Mouse (Mus musculus) midbrain, embryonic 14.5 days (tissue): ENCODE results near the gene Cmtm5. TPM values are rescaled to one million over a fixed set of nuclear protein-coding genes. Genes with fewer than 3 reads are reported as not detected.

Experiments used
- ATAC-seq: fragments of 200-750 bp; cut with Nextera tagmentation; 2 replicates; pipeline ENCODE4 v1.8.0; 2017; ENCODE audit warnings: moderate number of reproducible peaks, moderate library complexity; ENCODE audit not compliant: low FRiP score, low TSS enrichment
- DNase-seq: peaks from one replicate; pipeline ENCODE4 v3.0.0-alpha.2; 2015
- H3K27ac ChIP-seq: fragments of 300-500 bp; sonication (generic); replicated peaks from 2 replicates; pipeline ENCODE4 v1.5.1; 2014; ENCODE audit warnings: mild to moderate bottlenecking, low read depth, low read length, moderate library complexity
- H3K27me3 ChIP-seq: fragments of 300-500 bp; sonication (generic); 2 replicates; pipeline ENCODE4 v1.6.1; 2014; ENCODE audit warnings: low read length, control low read depth, mixed read lengths; ENCODE audit not compliant: control insufficient read depth, insufficient read depth
- H3K36me3 ChIP-seq: fragments of 300-500 bp; sonication (generic); 2 replicates; pipeline ENCODE4 v1.6.1; 2014; ENCODE audit warnings: low read length, control low read depth; ENCODE audit not compliant: control insufficient read depth, insufficient read depth
- H3K4me1 ChIP-seq: fragments of 300-500 bp; sonication (generic); 2 replicates; pipeline ENCODE4 v1.6.1; 2014; ENCODE audit warnings: mild to moderate bottlenecking, antibody characterized with exemption, low read length, control low read depth; ENCODE audit not compliant: control insufficient read depth, insufficient read depth
- H3K4me2 ChIP-seq: fragments of 300-500 bp; sonication (generic); 2 replicates; pipeline ENCODE4 v1.6.1; 2014; ENCODE audit warnings: mild to moderate bottlenecking, low read length, moderate library complexity
- H3K4me3 ChIP-seq: fragments of 300-500 bp; sonication (generic); replicated peaks from 2 replicates; pipeline ENCODE4 v1.5.1; 2014; ENCODE audit warnings: low read depth, low read length
- H3K9ac ChIP-seq: fragments of 300-500 bp; sonication (generic); replicated peaks from 2 replicates; pipeline ENCODE4 v1.6.1; 2014; ENCODE audit warnings: mild to moderate bottlenecking, low read length, moderate library complexity
- H3K9me3 ChIP-seq: fragments of 300-500 bp; sonication (generic); 2 replicates; pipeline ENCODE4 v1.6.1; 2016; ENCODE audit warnings: low read length, control low read depth, mixed read lengths; ENCODE audit not compliant: control insufficient read depth
- WGBS: fragments of 180-500 bp; shearing (Covaris S2); extraction: QIAGEN DNeasy Blood & Tissue Kit; methylation state at CpG from one replicate; pipeline ENCODE4 v1.1.7; 2014; 5-methylcytosine and 5-hydroxymethylcytosine counted together
- polyA plus RNA-seq: library from polyadenylated mRNA; unstranded; fragments of >200 nt; fragmentation: Nextera tagmentation; extraction: Ambion mirVana; gene quantifications from 2 replicates; pipeline ENCODE4 v1.2.1, GENCODE M21; 2014

The Cmtm5 gene
- polyA plus RNA-seq, 1 experiment from 2014 or later, result 4.2 TPM

DNA sequence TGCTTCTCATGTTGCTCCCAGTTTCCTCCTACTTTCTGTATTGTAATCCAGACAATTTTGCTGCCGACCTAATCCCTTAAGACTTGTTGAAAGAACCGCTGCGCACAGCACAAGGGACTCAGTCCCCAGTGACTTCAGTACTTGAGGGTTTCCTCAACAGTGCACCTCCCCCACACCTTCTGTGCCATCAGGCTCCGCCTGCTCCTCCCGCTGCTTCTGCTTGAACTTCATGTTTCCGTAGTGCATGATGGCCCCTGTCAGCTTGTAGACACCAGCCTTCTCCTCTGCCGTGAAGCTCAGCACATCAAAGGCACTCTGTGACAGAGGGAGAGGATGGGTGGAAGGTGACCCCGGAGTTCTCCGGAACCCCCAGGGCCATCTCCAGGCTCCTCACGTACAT is 24.7 kb downstream of the Cmtm5 start:
- Histone ChIP-seq H3K9me3 (no peaks in the 10 kb centered on the region), H3K9ac (no peak overlapping the region), H3K36me3 (no peaks in the 10 kb centered on the region), H3K4me2 (no peak overlapping the region), H3K27me3 (no peaks in the 10 kb centered on the region), H3K4me3 (no peak overlapping the region), H3K27ac (no peak overlapping the region), H3K4me1 (no peaks in the 10 kb centered on the region)
- DNase-seq (no peak), ATAC-seq (no peak)
- WGBS, result 68% methylated on average over 10 of the region's 10 CpGs

DNA sequence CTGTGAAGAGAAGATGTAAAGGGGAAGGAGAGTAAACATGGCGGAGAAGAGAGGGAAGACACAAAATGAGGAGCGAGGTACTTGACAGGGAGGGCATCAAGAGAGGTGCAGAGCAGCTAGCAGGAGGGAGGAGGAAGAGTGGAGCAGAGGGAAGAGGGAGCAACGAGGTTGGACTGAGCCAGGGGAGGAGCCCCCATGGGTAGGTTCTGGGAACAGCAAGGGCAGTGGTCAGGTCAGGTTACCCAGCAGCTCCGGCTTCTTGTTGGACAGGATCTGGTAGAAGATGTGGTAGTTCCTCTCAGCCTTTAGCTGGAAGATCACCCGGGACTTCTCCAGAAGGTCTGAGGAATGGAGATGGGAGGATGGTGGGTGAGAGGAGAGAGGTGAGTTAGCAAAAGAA is 25.4 kb downstream of the Cmtm5 start:
- H3K27me3 ChIP-seq, result no peaks in the 10 kb centered on the region
- H3K4me1 ChIP-seq, result no peaks in the 10 kb centered on the region
- no peak overlapping the region for H3K9ac ChIP-seq
- no peaks in the 10 kb centered on the region for H3K36me3 ChIP-seq
- no peaks in the 10 kb centered on the region for H3K9me3 ChIP-seq
- ATAC-seq (no peak), DNase-seq (no peak)
- no peak overlapping the region for H3K4me3 ChIP-seq
- 90% methylated on average over 5 of the region's 5 CpGs for WGBS
- no peak overlapping the region for H3K4me2 ChIP-seq
- no peak overlapping the region for H3K27ac ChIP-seq

DNA sequence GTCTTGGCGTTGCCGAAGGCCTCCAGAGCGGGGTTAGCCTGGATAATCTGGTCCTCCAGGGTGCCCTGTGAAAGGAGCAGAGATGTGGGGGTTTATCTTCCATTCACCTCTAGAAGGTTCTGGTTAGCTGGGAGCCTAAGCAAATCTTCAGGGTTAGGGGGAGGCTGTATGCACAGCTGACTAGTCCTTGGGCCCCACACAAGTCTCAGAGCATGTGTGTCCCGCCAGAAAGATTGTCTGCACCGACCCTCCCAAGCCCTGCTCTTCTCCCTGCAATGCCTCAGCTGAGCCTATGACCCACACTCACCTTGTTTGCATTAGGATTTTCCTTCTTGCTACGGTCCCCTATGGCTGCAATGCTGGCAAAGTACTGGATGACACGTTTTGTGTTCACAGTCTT is 26.7 kb downstream of the Cmtm5 start:
- H3K4me1 ChIP-seq, result no peaks in the 10 kb centered on the region
- 89% methylated on average over 7 of the region's 7 CpGs for WGBS
- H3K4me2 ChIP-seq, result no peak overlapping the region
- ATAC-seq, result no peak
- no peak overlapping the region for H3K9ac ChIP-seq
- no peaks in the 10 kb centered on the region for H3K27me3 ChIP-seq
- DNase-seq, result no peak
- no peaks in the 10 kb centered on the region for H3K36me3 ChIP-seq
- H3K4me3 ChIP-seq, result no peak overlapping the region
- H3K27ac ChIP-seq, result no peak overlapping the region
- no peaks in the 10 kb centered on the region for H3K9me3 ChIP-seq

DNA sequence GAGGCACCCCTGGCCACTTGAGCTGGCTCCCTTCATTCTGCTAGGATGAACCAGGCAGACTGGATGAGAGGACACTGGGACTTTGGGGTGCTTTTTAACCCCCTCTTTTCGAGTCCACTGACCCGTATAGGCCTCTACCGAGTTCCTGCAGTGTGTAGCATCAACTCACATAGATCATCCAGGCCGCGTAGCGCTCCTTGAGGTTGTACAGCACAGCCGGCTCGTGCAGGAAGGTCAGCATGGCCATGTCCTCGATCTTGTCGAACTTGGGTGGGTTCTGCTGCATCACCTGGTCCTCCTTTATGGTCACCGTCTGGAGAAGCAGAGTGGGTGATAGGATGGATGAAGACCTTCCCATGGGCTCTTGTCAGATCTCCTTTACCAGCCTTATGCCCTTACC is 27.7 kb downstream of the Cmtm5 start:
- no peaks in the 10 kb centered on the region for H3K4me1 ChIP-seq
- H3K36me3 ChIP-seq, result no peaks in the 10 kb centered on the region
- H3K27me3 ChIP-seq, result no peaks in the 10 kb centered on the region
- H3K4me2 ChIP-seq, result no peak overlapping the region
- 87% methylated on average over 11 of the region's 11 CpGs for whole genome bisulfite sequencing
- no peak overlapping the region for H3K4me3 ChIP-seq
- H3K9ac ChIP-seq, result no peak overlapping the region
- no peaks in the 10 kb centered on the region for H3K9me3 ChIP-seq
- ATAC-seq, result no peak
- H3K27ac ChIP-seq, result no peak overlapping the region
- DNase-seq, result no peak

DNA sequence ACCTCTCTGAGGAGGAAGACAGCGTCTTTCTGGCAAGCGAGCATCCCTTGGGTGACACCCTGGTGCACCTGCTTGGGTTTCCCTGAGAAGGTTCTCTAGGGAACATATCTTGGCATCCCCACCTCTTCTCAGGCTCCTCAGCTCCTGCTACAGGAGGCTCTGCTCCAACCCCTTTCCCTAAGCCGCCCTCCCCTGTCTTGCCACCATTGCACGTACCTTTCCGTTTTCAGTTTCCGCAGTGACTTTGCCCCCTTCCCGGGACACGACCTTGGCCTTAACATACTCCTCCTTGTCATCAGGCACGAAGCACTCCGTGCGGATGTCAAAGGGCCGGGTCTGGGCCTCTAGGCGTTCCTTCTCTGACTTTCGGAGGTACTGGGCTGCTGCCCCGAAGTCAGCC is 29.0 kb downstream of the Cmtm5 start:
- no peak overlapping the region for H3K4me3 ChIP-seq
- DNase-seq (no peak), ATAC-seq (no peak)
- H3K27me3 ChIP-seq, result no peaks in the 10 kb centered on the region
- H3K4me1 ChIP-seq, result no peaks in the 10 kb centered on the region
- H3K36me3 ChIP-seq, result no peaks in the 10 kb centered on the region
- no peak overlapping the region for H3K4me2 ChIP-seq
- H3K27ac ChIP-seq, result no peak overlapping the region
- WGBS, result 85% methylated on average over 15 of the region's 15 CpGs
- no peaks in the 10 kb centered on the region for H3K9me3 ChIP-seq
- H3K9ac ChIP-seq, result no peak overlapping the region

DNA sequence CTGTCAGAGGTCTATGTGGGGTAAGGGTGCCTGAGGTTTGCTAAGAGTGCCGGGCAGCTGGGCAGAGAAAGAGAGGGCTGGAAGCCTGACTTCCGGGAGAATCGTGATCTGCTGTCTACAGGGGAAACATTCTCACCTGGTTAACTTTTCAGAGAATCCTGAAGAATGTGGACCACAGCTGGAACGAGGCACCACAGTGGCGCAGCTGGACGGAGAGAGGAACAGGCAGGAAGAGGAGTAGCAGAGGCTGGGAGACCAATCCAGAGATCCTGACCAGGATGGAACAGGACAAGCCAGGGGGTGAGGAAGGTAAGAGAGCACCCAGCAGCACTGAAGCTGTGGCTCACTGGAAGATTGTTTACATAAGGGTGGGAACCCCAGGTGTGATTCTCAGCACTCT is 29.6 kb downstream of the Cmtm5 start:
- 78% methylated on average over 6 of the region's 6 CpGs for WGBS
- H3K9me3 ChIP-seq, result no peaks in the 10 kb centered on the region
- no peak for ATAC-seq

DNA sequence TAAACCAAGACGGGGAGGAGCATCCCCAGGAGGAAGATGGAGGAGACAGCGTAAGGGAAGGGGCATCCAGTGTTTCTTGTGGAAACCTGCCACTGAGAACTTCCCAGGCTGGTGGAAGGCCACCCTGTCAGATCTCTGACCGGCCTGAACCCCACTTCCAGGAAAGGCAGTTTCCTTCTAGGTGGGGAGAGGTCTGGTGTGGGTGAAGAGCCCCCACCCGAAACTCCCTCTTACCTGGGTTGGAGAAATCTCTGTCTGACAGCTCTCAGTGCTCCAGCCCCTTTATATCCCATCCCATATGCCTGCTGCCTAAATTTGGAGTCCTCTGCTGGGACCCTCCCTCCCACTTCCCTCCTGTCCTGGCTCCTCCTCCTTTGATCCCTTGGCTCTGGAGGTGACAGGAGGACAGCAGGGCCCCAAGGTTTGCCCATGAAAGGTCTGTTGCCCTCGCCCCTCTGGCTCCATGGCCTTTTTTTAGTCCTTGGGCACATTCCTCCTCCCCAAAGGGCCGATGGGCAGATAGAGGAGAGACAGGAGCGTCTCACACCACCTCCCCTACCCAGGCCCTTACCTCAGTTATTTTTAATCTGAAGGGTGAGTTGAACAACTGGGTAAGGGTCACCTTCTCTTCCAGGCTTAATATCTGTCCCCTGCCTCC is 30.4 kb downstream of the Cmtm5 start, which contains the start of gene Myh6:
Gene Myh6, minus strand, starts transcription at position 608 of the 658 bp plus-strand sequence.
- no peak within 1 kb of the TSS for H3K4me2 ChIP-seq
- no peaks in the 10 kb centered on the region for H3K27me3 ChIP-seq
- H3K27ac ChIP-seq, result no peak within 1 kb of the TSS
- H3K9ac ChIP-seq, result no peak within 1 kb of the TSS
- ATAC-seq (no peak), DNase-seq (no peak)
- no peaks in the 10 kb centered on the region for H3K4me1 ChIP-seq
- no peaks in the 10 kb centered on the region for H3K36me3 ChIP-seq
- H3K9me3 ChIP-seq, result no peaks in the 10 kb centered on the region
- H3K4me3 ChIP-seq, result no peak within 1 kb of the TSS
- WGBS, result 68% methylated on average over 7 of the region's 7 CpGs

More for the DNA sequence above, 29.6 kb downstream of the Cmtm5 start:
- no peak for DNase-seq
- H3K4me1 ChIP-seq, result no peaks in the 10 kb centered on the region
- H3K27ac ChIP-seq, result no peak overlapping the region
- no peak overlapping the region for H3K9ac ChIP-seq
- H3K4me2 ChIP-seq, result no peak overlapping the region
- H3K36me3 ChIP-seq, result no peaks in the 10 kb centered on the region
- no peaks in the 10 kb centered on the region for H3K27me3 ChIP-seq
- no peak overlapping the region for H3K4me3 ChIP-seq

DNA sequence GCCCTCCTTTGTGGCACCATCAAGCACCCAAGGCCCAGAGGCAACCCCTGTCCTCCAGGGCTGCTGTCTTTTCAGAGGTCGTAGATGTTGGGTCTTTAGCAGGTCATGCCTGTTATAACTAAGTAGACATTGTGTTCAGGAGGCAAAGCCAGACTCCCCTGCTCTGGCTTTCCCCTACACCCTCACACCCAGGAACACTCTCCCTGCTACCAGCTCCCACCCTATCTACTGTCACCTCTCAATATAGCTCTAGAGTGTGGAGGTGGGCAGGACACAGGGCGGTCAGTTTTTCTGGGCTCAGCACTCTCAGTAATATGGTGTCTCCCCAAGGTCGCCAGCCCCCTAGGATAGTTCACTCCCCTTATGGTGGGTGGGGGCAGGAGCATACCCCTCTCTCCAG is 31.8 kb downstream of the Cmtm5 start:
- 87% methylated on average over 3 of the region's 3 CpGs for WGBS
- Histone ChIP-seq H3K27ac (no peak overlapping the region), H3K4me3 (no peak overlapping the region), H3K36me3 (no peaks in the 10 kb centered on the region), H3K4me2 (no peak overlapping the region), H3K9me3 (no peaks in the 10 kb centered on the region), H3K27me3 (no peaks in the 10 kb centered on the region), H3K9ac (no peak overlapping the region), H3K4me1 (no peaks in the 10 kb centered on the region)
- ATAC-seq (no peak), DNase-seq (no peak)

DNA sequence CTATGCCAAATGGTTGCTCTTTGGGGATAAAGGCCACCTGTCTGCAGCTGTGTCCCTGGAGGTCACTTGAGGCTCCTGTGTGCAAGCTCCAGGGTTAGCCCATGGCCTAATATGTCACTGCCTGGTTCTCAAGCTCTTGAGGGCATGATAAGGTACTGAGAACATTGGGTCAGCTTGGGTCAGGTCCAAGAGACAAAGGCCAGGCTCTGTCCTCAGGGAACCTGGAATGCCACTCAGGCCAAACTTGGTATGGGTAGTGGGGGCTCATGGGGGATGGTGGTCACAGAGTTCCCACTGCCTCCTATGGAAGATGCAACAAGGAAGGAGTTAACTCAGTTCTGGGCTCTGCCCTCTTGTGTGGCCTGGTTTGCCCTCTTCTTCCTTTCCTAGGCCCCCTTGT is 32.3 kb downstream of the Cmtm5 start:
- Histone ChIP-seq H3K27ac (no peak overlapping the region), H3K9me3 (no peaks in the 10 kb centered on the region), H3K27me3 (no peaks in the 10 kb centered on the region), H3K4me1 (no peaks in the 10 kb centered on the region), H3K9ac (no peak overlapping the region), H3K4me3 (no peak overlapping the region), H3K36me3 (no peaks in the 10 kb centered on the region), H3K4me2 (no peak overlapping the region)
- ATAC-seq, result no peak
- no peak for DNase-seq
